Mouse (Mus musculus): ENCODE measurements around the gene Olfml2a.

GRCm38 (mm10) chr2:39008954-39009365 is 77.2 kb downstream of the Olfml2a start:
- TF ChIP-seq CTCF (IDR thresholded peaks at IDR 0.05; ENCODE audit: extremely low read depth, insufficient read depth, low read length) (no peak), POLR2A (IDR thresholded peaks at IDR 0.05; ENCODE audit: extremely low read depth, insufficient read depth, low read length) (no peak)

Measured in cortical plate, adult 2 months (tissue).